ENCODE assay signal across 9 mouse cellular contexts in genomic region chr17:90629851-90630250, GRCm38 (mm10).
DNase-seq lines count a peak whose midpoint lies in the region; ATAC-seq and TF ChIP-seq lines count a peak whose summit lies in the region.
"Had no signal": no experiment of that assay in that cellular context is flagged by ENCODE, and none has a peak within 500 bp of the region (broad histone marks: within the 10 kb centered on the region; RNA-seq: fewer than 3 reads in every experiment).

No protein-coding gene starts in this region.

- no peak for TF ChIP-seq POLR2A in thymus, adult 2 months (IDR thresholded peaks at IDR 0.05; ENCODE audit: control insufficient read depth, extremely low read depth, insufficient read depth, low read length, poor library complexity)

- no peak for TF ChIP-seq CTCF in thymus, adult 2 months (IDR thresholded peaks at IDR 0.05; ENCODE audit: borderline replicate concordance, control insufficient read depth, extremely low read depth, insufficient read depth, low read length, poor library complexity)

- peak; percentile 19 for DNase-seq in kidney, postnatal 10 days
- peak; percentile 92 for DNase-seq in cerebellum, adult 9-10 months
- DNase-seq in kidney, postnatal 25 days, result peak; percentile 18 to 42
- DNase-seq in right cerebral cortex, postnatal 10 days (ENCODE audit: low spot score in 2 of 2), result peak; percentile 52 to 78
- no peak for DNase-seq in thymus, adult 2 months
- DNase-seq in gastrocnemius, adult 8-10 months (ENCODE audit: low spot score in 2 of 2), result no peak

- no peak overlapping the region for H3K9ac ChIP-seq in kidney, embryonic 16.5 days (replicated peaks; ENCODE audit: low read length)
- H3K9ac ChIP-seq: limb, embryonic 15.5 days had no signal

- no peak overlapping the region for H3K4me2 ChIP-seq in kidney, embryonic 16.5 days (replicated peaks; ENCODE audit: low read depth, low read length)
- H3K4me2 ChIP-seq: limb, embryonic 15.5 days had no signal

- H3K9me3 ChIP-seq in kidney, embryonic 16.5 days (ENCODE audit: low read length), result no peaks in the 10 kb centered on the region
- H3K9me3 ChIP-seq: limb, embryonic 15.5 days had no signal

- no peak overlapping the region for H3K27ac ChIP-seq in kidney, embryonic 16.5 days (ENCODE audit: low read length)
- no peak overlapping the region for H3K27ac ChIP-seq in thymus, adult 2 months (ENCODE audit: control insufficient read depth, insufficient read depth, low read length)
- H3K27ac ChIP-seq: limb, embryonic 15.5 days had no signal

- WGBS in kidney, embryonic 16.5 days, result 64% methylated on average over 13 of the region's 13 CpGs
- 94% methylated on average over 13 of the region's 13 CpGs for WGBS in thymus, adult 2 months

- no peaks in the 10 kb centered on the region for H3K36me3 ChIP-seq in kidney, embryonic 16.5 days (ENCODE audit: insufficient read depth, low read length)
- H3K36me3 ChIP-seq in thymus, adult 2 months (ENCODE audit: control insufficient read depth, insufficient read depth, low read length), result no peaks in the 10 kb centered on the region
- H3K36me3 ChIP-seq: limb, embryonic 15.5 days had no signal

- ATAC-seq in kidney, embryonic 16.5 days (ENCODE audit: low FRiP score, low TSS enrichment), result no peak
- no peak for ATAC-seq in erythroblast, adult 5-6 weeks (replicated peaks; ENCODE audit: low FRiP score, poor library complexity, severe bottlenecking)

- H3K27me3 ChIP-seq in kidney, embryonic 16.5 days (ENCODE audit: insufficient read depth, low read length), result no peaks in the 10 kb centered on the region
- H3K27me3 ChIP-seq in thymus, adult 2 months (ENCODE audit: control insufficient read depth, insufficient read depth, low read length), result no peaks in the 10 kb centered on the region
- H3K27me3 ChIP-seq: limb, embryonic 15.5 days had no signal

- H3K4me1 ChIP-seq in kidney, embryonic 16.5 days (ENCODE audit: insufficient read depth, low read length), result no peaks in the 10 kb centered on the region
- H3K4me1 ChIP-seq in thymus, adult 2 months (replicated peaks; ENCODE audit: control insufficient read depth, insufficient read depth, low read length), result no peaks in the 10 kb centered on the region
- H3K4me1 ChIP-seq: limb, embryonic 15.5 days had no signal

- no peak overlapping the region for H3K4me3 ChIP-seq in kidney, embryonic 16.5 days (ENCODE audit: low read length)
- H3K4me3 ChIP-seq in thymus, adult 2 months (ENCODE audit: control insufficient read depth, insufficient read depth, low read length), result no peak overlapping the region
- H3K4me3 ChIP-seq: limb, embryonic 15.5 days had no signal

Comparison
In these comparisons a context has a peak if more than half of its experiments do, and no peak if none do; other contexts are left out.
1. DNase-seq: peak in kidney, postnatal 10 days (single experiment), cerebellum, adult 9-10 months (single experiment), kidney, postnatal 25 days (2 of 2) and right cerebral cortex, postnatal 10 days (2 of 2); none in thymus, adult 2 months (single experiment) and gastrocnemius, adult 8-10 months (0 of 2).